Mouse (Mus musculus): ENCODE measurements at regions not wholly inside any gene's neighbourhood (a gene's known extent, or its start where the extent isn't known, plus 50 kb on each side); places are given as distances from the start of the nearest gene placed in this dataset.

DNA sequence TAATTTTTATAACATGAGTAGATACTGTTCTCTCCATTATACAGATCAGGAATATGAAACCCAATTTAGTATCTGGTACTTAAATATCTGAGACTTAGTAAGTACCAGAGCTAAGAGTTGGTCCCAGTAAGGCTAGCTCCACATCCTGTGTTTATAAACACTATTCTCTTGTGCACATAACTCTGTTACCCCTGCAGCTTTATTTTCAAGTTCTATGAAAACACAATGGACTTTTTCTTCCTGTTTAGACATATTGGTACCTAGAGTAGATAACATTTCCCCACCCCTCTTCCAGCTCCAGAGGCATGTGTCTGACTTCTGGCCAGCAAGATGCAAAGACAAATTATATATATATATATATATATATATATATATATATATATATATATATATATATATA is 216.8 kb downstream of the Gm826 start:
- H3K9me3 ChIP-seq (replicated peaks; ENCODE audit: insufficient read depth, low read length) = no peaks in the 10 kb centered on the region
- no peak overlapping the region for H3K9ac ChIP-seq (ENCODE audit: control insufficient read depth, low read depth, low read length, poor library complexity, severe bottlenecking)
- no peak overlapping the region for H3K4me3 ChIP-seq (ENCODE audit: control insufficient read depth in 1 of 2, insufficient read depth in 1 of 2, low read depth in 2 of 2, low read length in 2 of 2)
- no peaks in the 10 kb centered on the region for H3K27me3 ChIP-seq (ENCODE audit: control insufficient read depth in 1 of 2, insufficient read depth in 2 of 2, low read length in 2 of 2)
- H3K36me3 ChIP-seq (ENCODE audit: control insufficient read depth in 1 of 2, insufficient read depth in 2 of 2, low read length in 2 of 2) = no peaks in the 10 kb centered on the region
- DNase-seq (ENCODE audit: low read depth, low spot score) = no peak
- no peaks in the 10 kb centered on the region for H3K4me1 ChIP-seq (ENCODE audit: control insufficient read depth in 1 of 2, insufficient read depth in 2 of 2, low read length in 2 of 2)
- no peak overlapping the region for H3K27ac ChIP-seq (ENCODE audit: control insufficient read depth, low read depth, low read length)
- H3K79me2 ChIP-seq (ENCODE audit: control insufficient read depth, insufficient read depth, low read length, poor library complexity) = no peaks in the 10 kb centered on the region
- TF ChIP-seq MYC (IDR thresholded peaks at IDR 0.05; ENCODE audit: low read depth, low read length) = no peak
- TF ChIP-seq ETS1 (IDR thresholded peaks at IDR 0.05; ENCODE audit: low read depth, low read length) = no peak
- no peak for TF ChIP-seq POLR2AphosphoS5 (IDR thresholded peaks at IDR 0.05; ENCODE audit: borderline replicate concordance, low read depth, low read length)
- no peak for TF ChIP-seq CTCF (IDR thresholded peaks at IDR 0.05 in 2 of 3, conservative IDR thresholded peaks at IDR 0.05 in 1 of 3; ENCODE audit: control insufficient read depth in 1 of 3, insufficient read depth in 1 of 3, low read depth in 2 of 3, low read length in 3 of 3, poor library complexity in 1 of 3, severe bottlenecking in 1 of 3)

- Histone ChIP-seq H3K4me3 (ENCODE audit: control insufficient read depth in 1 of 2, insufficient read depth in 1 of 2, low read depth in 2 of 2, low read length in 2 of 2) (no peak overlapping the region), H3K27ac (ENCODE audit: control insufficient read depth, low read depth, low read length) (no peak overlapping the region), H3K4me1 (ENCODE audit: control insufficient read depth in 1 of 2, insufficient read depth in 2 of 2, low read length in 2 of 2) (no peaks in the 10 kb centered on the region), H3K27me3 (ENCODE audit: control insufficient read depth in 1 of 2, insufficient read depth in 2 of 2, low read length in 2 of 2) (no peaks in the 10 kb centered on the region), H3K9ac (ENCODE audit: control insufficient read depth, low read depth, low read length, poor library complexity, severe bottlenecking) (no peak overlapping the region), H3K36me3 (ENCODE audit: control insufficient read depth in 1 of 2, insufficient read depth in 2 of 2, low read length in 2 of 2) (no peaks in the 10 kb centered on the region), H3K9me3 (replicated peaks; ENCODE audit: insufficient read depth, low read length) (no peaks in the 10 kb centered on the region), H3K79me2 (ENCODE audit: control insufficient read depth, insufficient read depth, low read length, poor library complexity) (no peaks in the 10 kb centered on the region)
- TF ChIP-seq GABPA (IDR thresholded peaks at IDR 0.05; ENCODE audit: low read depth, low read length) (no peak), E2F4 (IDR thresholded peaks at IDR 0.05; ENCODE audit: borderline replicate concordance, low read depth, low read length) (no peak), TCF12 (IDR thresholded peaks at IDR 0.05; ENCODE audit: low read depth, low read length) (no peak), MYC (IDR thresholded peaks at IDR 0.05; ENCODE audit: low read depth, low read length) (no peak), MEF2A (IDR thresholded peaks at IDR 0.05; ENCODE audit: extremely low read depth, insufficient replicate concordance, low read depth, low read length, poor library complexity, severe bottlenecking) (no peak), NRF1 (IDR thresholded peaks at IDR 0.05; ENCODE audit: insufficient read depth, low read depth, low read length, poor library complexity, severe bottlenecking) (no peak)
- DNase-seq (ENCODE audit: low read depth, low spot score) = no peak
Observed at GRCm38 (mm10) chr2:160111176-160111692, 222.7 kb downstream of the Gm826 start.

GRCm38 (mm10) chr2:160093078-160093477 is 240.9 kb downstream of the Gm826 start:
- H3K27ac ChIP-seq (ENCODE audit: control insufficient read depth, low read depth, low read length) = no peak overlapping the region
- H3K79me2 ChIP-seq (ENCODE audit: control insufficient read depth, insufficient read depth, low read length, poor library complexity) = no peaks in the 10 kb centered on the region
- no peak for TF ChIP-seq ZC3H11A (IDR thresholded peaks at IDR 0.05; ENCODE audit: low read depth, low read length)
- TF ChIP-seq TAL1 (IDR thresholded peaks at IDR 0.05; ENCODE audit: low read length) = no peak
- no peak for TF ChIP-seq NRF1 (IDR thresholded peaks at IDR 0.05; ENCODE audit: insufficient read depth, low read depth, low read length, poor library complexity, severe bottlenecking)
- TF ChIP-seq SIN3A (IDR thresholded peaks at IDR 0.05; ENCODE audit: low read length) = no peak
- no peak for TF ChIP-seq SMC3 (IDR thresholded peaks at IDR 0.05; ENCODE audit: low read depth, low read length)
- no peak for TF ChIP-seq ETS1 (IDR thresholded peaks at IDR 0.05; ENCODE audit: low read depth, low read length)
- no peak for TF ChIP-seq TBP (IDR thresholded peaks at IDR 0.05; ENCODE audit: low read depth, low read length)
- TF ChIP-seq POLR2A (IDR thresholded peaks at IDR 0.05; ENCODE audit: control insufficient read depth in 1 of 2, insufficient read depth in 1 of 2, low read depth in 1 of 2, low read length in 2 of 2, poor library complexity in 1 of 2) = no peak
- TF ChIP-seq ZNF384 (IDR thresholded peaks at IDR 0.05; ENCODE audit: low read depth, low read length) = no peak
- TF ChIP-seq ELF1 (IDR thresholded peaks at IDR 0.05; ENCODE audit: low read depth, low read length) = no peak
- no peak for TF ChIP-seq UBTF (IDR thresholded peaks at IDR 0.05; ENCODE audit: borderline replicate concordance, insufficient read depth, low read depth, low read length)
- TF ChIP-seq BHLHE40 (IDR thresholded peaks at IDR 0.05; ENCODE audit: borderline replicate concordance, low read depth, low read length) = no peak
- TF ChIP-seq RAD21 (IDR thresholded peaks at IDR 0.05; ENCODE audit: low read depth, low read length) = no peak
- TF ChIP-seq ZMIZ1 (IDR thresholded peaks at IDR 0.05; ENCODE audit: low read depth, low read length) = no peak
- no peak for TF ChIP-seq POLR2AphosphoS2 (IDR thresholded peaks at IDR 0.05; ENCODE audit: low read length)
- TF ChIP-seq CTCF (IDR thresholded peaks at IDR 0.05 in 2 of 3, conservative IDR thresholded peaks at IDR 0.05 in 1 of 3; ENCODE audit: control insufficient read depth in 1 of 3, insufficient read depth in 1 of 3, low read depth in 2 of 3, low read length in 3 of 3, poor library complexity in 1 of 3, severe bottlenecking in 1 of 3) = no peak
- no peak for DNase-seq (ENCODE audit: low read depth, low spot score)
- H3K9ac ChIP-seq (ENCODE audit: control insufficient read depth, low read depth, low read length, poor library complexity, severe bottlenecking) = no peak overlapping the region
- no peaks in the 10 kb centered on the region for H3K9me3 ChIP-seq (replicated peaks; ENCODE audit: insufficient read depth, low read length)
- no peaks in the 10 kb centered on the region for H3K4me1 ChIP-seq (ENCODE audit: control insufficient read depth in 1 of 2, insufficient read depth in 2 of 2, low read length in 2 of 2)
- H3K36me3 ChIP-seq (ENCODE audit: control insufficient read depth in 1 of 2, insufficient read depth in 2 of 2, low read length in 2 of 2) = no peaks in the 10 kb centered on the region
- H3K27me3 ChIP-seq (ENCODE audit: control insufficient read depth in 1 of 2, insufficient read depth in 2 of 2, low read length in 2 of 2) = no peaks in the 10 kb centered on the region; a peak in 1 of 4 replicates
- H3K4me3 ChIP-seq (ENCODE audit: control insufficient read depth in 1 of 2, insufficient read depth in 1 of 2, low read depth in 2 of 2, low read length in 2 of 2) = no peak overlapping the region

Measured in MEL (cell line).